Comparison of ENCODE assay signal across 8 mouse cellular contexts in genomic region chr7:130215348-130216252, GRCm38 (mm10).
DNase-seq lines count a peak whose midpoint lies in the region; ATAC-seq and TF ChIP-seq lines count a peak whose summit lies in the region.

No protein-coding gene starts in this region.

- 20% methylated on average over 21 of the region's 21 CpGs for WGBS in cerebellum, adult 2 months
- 14% methylated on average over 21 of the region's 21 CpGs for whole genome bisulfite sequencing in forebrain, postnatal 0 days
- 58% methylated on average over 21 of the region's 21 CpGs for WGBS in hindbrain, embryonic 10.5 days
- WGBS in limb, embryonic 13.5 days: 40% methylated on average over 21 of the region's 21 CpGs

- H3K9me3 ChIP-seq in forebrain, postnatal 0 days (ENCODE audit: low read length): no peaks in the 10 kb centered on the region
- H3K9me3 ChIP-seq in hindbrain, embryonic 10.5 days: no peaks in the 10 kb centered on the region
- H3K9me3 ChIP-seq in limb, embryonic 13.5 days: no peaks in the 10 kb centered on the region

- H3K36me3 ChIP-seq in forebrain, postnatal 0 days (ENCODE audit: insufficient read depth): no peaks in the 10 kb centered on the region
- H3K36me3 ChIP-seq in hindbrain, embryonic 10.5 days: peaks cover 72% of the 10 kb centered on the region
- H3K36me3 ChIP-seq in limb, embryonic 13.5 days: peaks cover 33% of the 10 kb centered on the region

- no peaks in the 10 kb centered on the region; the same call in 1 of the 2 replicates for H3K27me3 ChIP-seq in cerebellum, adult 2 months (ENCODE audit: control insufficient read depth, insufficient read depth, low read length)
- no peaks in the 10 kb centered on the region for H3K27me3 ChIP-seq in forebrain, postnatal 0 days (ENCODE audit: insufficient read depth, low read length)
- 0 out of 2 replicates have a peak, but pooled peaks cover 2% of the 10 kb centered on the region for H3K27me3 ChIP-seq in hindbrain, embryonic 10.5 days (ENCODE audit: insufficient read depth, poor library complexity, severe bottlenecking)
- no peaks in the 10 kb centered on the region for H3K27me3 ChIP-seq in limb, embryonic 13.5 days

- H3K27ac ChIP-seq in cerebellum, adult 2 months (ENCODE audit: insufficient read depth, low read length): no peak overlapping the region
- H3K27ac ChIP-seq in forebrain, postnatal 0 days (ENCODE audit: low read depth, low read length): 0 out of 2 replicates have a peak overlapping the region, but pooled peaks have one; percentile 10
- peak overlapping the region; percentile 26; the same call in 1 of the 2 replicates for H3K27ac ChIP-seq in hindbrain, embryonic 10.5 days
- peak overlapping the region; percentile 76 for H3K27ac ChIP-seq in limb, embryonic 13.5 days

- TF ChIP-seq POLR2A in cerebellum, adult 2 months (IDR thresholded peaks at IDR 0.05; ENCODE audit: borderline replicate concordance, insufficient read depth, low read length): no peak

- H3K4me2 ChIP-seq in forebrain, postnatal 0 days (ENCODE audit: low read depth): peak overlapping the region; percentile 11
- no peak overlapping the region; the same call in 1 of the 2 replicates for H3K4me2 ChIP-seq in limb, embryonic 13.5 days (replicated peaks)

- ATAC-seq in cerebellum, adult (ENCODE audit: insufficient number of reproducible peaks, low FRiP score, low TSS enrichment): no peak
- ATAC-seq in forebrain, postnatal 0 days: peak; percentile 87
- peak; percentile 89 for ATAC-seq in limb, embryonic 13.5 days (ENCODE audit: low FRiP score, low read depth)

- DNase-seq in cerebellum, adult 11 months: peak; percentile 9
- DNase-seq in cerebellum, adult 2 months: peak; percentile 21 to 40
- DNase-seq in forebrain, postnatal 0 days: peak; percentile 76
- peak; percentile 46 for DNase-seq in hindbrain, embryonic 10.5 days (ENCODE audit: low spot score)
- peak; percentile 45 for DNase-seq in retina, postnatal 1 day
- no peak for DNase-seq in spleen, adult 18-20 months

- H3K4me1 ChIP-seq in cerebellum, adult 2 months (ENCODE audit: control insufficient read depth, insufficient read depth, low read length): no peaks in the 10 kb centered on the region; the same call in 1 of the 2 replicates
- 0 out of 2 replicates have a peak, but pooled peaks cover 7% of the 10 kb centered on the region for H3K4me1 ChIP-seq in forebrain, postnatal 0 days (ENCODE audit: insufficient read depth)
- peaks cover 42% of the 10 kb centered on the region for H3K4me1 ChIP-seq in hindbrain, embryonic 10.5 days (replicated peaks)
- H3K4me1 ChIP-seq in limb, embryonic 13.5 days: peaks cover 51% of the 10 kb centered on the region

- no peak for TF ChIP-seq CTCF in cerebellum, adult 2 months (IDR thresholded peaks at IDR 0.05; ENCODE audit: borderline replicate concordance, insufficient read depth, low read depth, low read length)
- no peak for TF ChIP-seq CTCF in forebrain, postnatal 0 days (IDR thresholded peaks at IDR 0.05; ENCODE audit: low read depth)

- no peak overlapping the region for H3K4me3 ChIP-seq in cerebellum, adult 2 months (replicated peaks; ENCODE audit: insufficient read depth, low read depth, low read length)
- no peak overlapping the region for H3K4me3 ChIP-seq in forebrain, postnatal 0 days (ENCODE audit: low read depth, low read length)
- H3K4me3 ChIP-seq in hindbrain, embryonic 10.5 days: no peak overlapping the region
- no peak overlapping the region for H3K4me3 ChIP-seq in limb, embryonic 13.5 days

- no peak overlapping the region; the same call in 1 of the 2 replicates for H3K9ac ChIP-seq in forebrain, postnatal 0 days
- no peak overlapping the region for H3K9ac ChIP-seq in limb, embryonic 13.5 days

Comparison
In these comparisons a context has a peak if more than half of its experiments do, and no peak if none do; other contexts are left out.
1. DNase-seq: peak in cerebellum, adult 11 months (single experiment), cerebellum, adult 2 months (2 of 2), forebrain, postnatal 0 days (single experiment), hindbrain, embryonic 10.5 days (single experiment) and retina, postnatal 1 day (single experiment); none in spleen, adult 18-20 months (0 of 2).